In the genomic region with DNA sequence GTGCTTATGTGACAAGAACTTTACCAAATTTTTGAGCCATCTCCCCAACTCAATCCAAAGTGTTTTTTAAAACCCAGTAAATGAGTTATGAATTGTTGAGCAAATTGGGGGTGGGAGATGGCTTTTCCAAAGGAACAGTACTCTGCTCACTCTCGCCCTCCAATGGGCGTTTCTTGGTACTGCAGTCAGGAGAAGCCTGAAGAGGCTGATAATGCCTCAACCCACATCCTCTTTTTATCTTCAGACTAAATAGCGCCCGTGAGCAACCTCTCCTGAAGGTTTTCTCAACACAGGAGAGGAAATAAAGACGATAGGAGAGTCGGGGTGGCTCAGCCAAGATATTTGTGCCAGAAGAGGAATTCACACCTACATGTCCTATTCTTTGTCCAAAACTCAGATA, we compare ENCODE assay signal across 9 mouse cellular contexts. TPM values are rescaled to one million over a fixed set of nuclear protein-coding genes. Genes with fewer than 3 reads are reported as not detected.
DNase-seq lines count a peak whose midpoint lies in the region; ATAC-seq and TF ChIP-seq lines count a peak whose summit lies in the region.
"Had no signal": no experiment of that assay in that cellular context is flagged by ENCODE, and none has a peak within 500 bp of the region (broad histone marks: within the 10 kb centered on the region; RNA-seq: fewer than 3 reads in every experiment).

No protein-coding gene starts in this region.

- DNase-seq in gastrocnemius, adult 2 months = peak; percentile 33
- DNase-seq in gastrocnemius, postnatal 36 days = no peak
- peak; percentile 40 for DNase-seq in midbrain, postnatal 0 days (ENCODE audit: low spot score)
- DNase-seq in embryo, embryonic 10.5 days (ENCODE audit: low spot score) = peak; percentile 61
- peak; percentile 70 for DNase-seq in lung, postnatal 36 days
- DNase-seq in right cerebral cortex, postnatal 25 days = no peak
- no peak for DNase-seq in ovary, postnatal 10 days (ENCODE audit: low spot score)

- TF ChIP-seq CTCF in gastrocnemius, adult 2 months (IDR thresholded peaks at IDR 0.05) = peak; percentile 67
- peak; percentile 69 for TF ChIP-seq CTCF in midbrain, postnatal 0 days (IDR thresholded peaks at IDR 0.05)

- H3K9me3 ChIP-seq in midbrain, postnatal 0 days (ENCODE audit: low read length) = no peaks in the 10 kb centered on the region
- no peaks in the 10 kb centered on the region for H3K9me3 ChIP-seq in midbrain, embryonic 16.5 days (replicated peaks; ENCODE audit: control insufficient read depth, low read length, poor library complexity, severe bottlenecking)
- H3K9me3 ChIP-seq: hindbrain, embryonic 15.5 days had no signal

- no peaks in the 10 kb centered on the region for H3K36me3 ChIP-seq in midbrain, postnatal 0 days (ENCODE audit: insufficient read depth, low read length)
- no peaks in the 10 kb centered on the region for H3K36me3 ChIP-seq in midbrain, embryonic 16.5 days (ENCODE audit: control insufficient read depth, insufficient read depth, low read length)
- H3K36me3 ChIP-seq: hindbrain, embryonic 15.5 days had no signal

- no peak for ATAC-seq in midbrain, postnatal 0 days (ENCODE audit: low FRiP score)
- ATAC-seq in midbrain, embryonic 16.5 days = no peak

- 22% methylated on average over 6 of the region's 6 CpGs for WGBS in midbrain, postnatal 0 days
- 31% methylated on average over 6 of the region's 6 CpGs for WGBS in midbrain, embryonic 16.5 days

- no peak overlapping the region for H3K4me3 ChIP-seq in gastrocnemius, adult 2 months
- no peak overlapping the region for H3K4me3 ChIP-seq in midbrain, postnatal 0 days (ENCODE audit: low read depth, low read length)
- H3K4me3 ChIP-seq in midbrain, embryonic 16.5 days (ENCODE audit: low read depth, low read length) = no peak overlapping the region
- H3K4me3 ChIP-seq: hindbrain, embryonic 15.5 days had no signal

- no peaks in the 10 kb centered on the region for H3K27me3 ChIP-seq in midbrain, postnatal 0 days (ENCODE audit: insufficient read depth, low read length)
- no peaks in the 10 kb centered on the region for H3K27me3 ChIP-seq in midbrain, embryonic 16.5 days (ENCODE audit: control insufficient read depth, insufficient read depth, low read depth, low read length)
- H3K27me3 ChIP-seq: hindbrain, embryonic 15.5 days had no signal

- no peak overlapping the region for H3K9ac ChIP-seq in midbrain, postnatal 0 days (replicated peaks; ENCODE audit: low read length, poor library complexity, severe bottlenecking)
- H3K9ac ChIP-seq in midbrain, embryonic 16.5 days (ENCODE audit: low read depth, low read length) = no peak overlapping the region
- H3K9ac ChIP-seq: hindbrain, embryonic 15.5 days had no signal

- H3K4me2 ChIP-seq in midbrain, postnatal 0 days (ENCODE audit: low read depth, low read length, poor library complexity, severe bottlenecking) = no peak overlapping the region
- no peak overlapping the region for H3K4me2 ChIP-seq in midbrain, embryonic 16.5 days (ENCODE audit: low read length)
- H3K4me2 ChIP-seq: hindbrain, embryonic 15.5 days had no signal

- H3K4me1 ChIP-seq in midbrain, postnatal 0 days (ENCODE audit: insufficient read depth, low read length) = no peaks in the 10 kb centered on the region; the same call in 1 of the 2 replicates
- H3K4me1 ChIP-seq in midbrain, embryonic 16.5 days (ENCODE audit: control insufficient read depth, insufficient read depth, low read length) = no peaks in the 10 kb centered on the region
- H3K4me1 ChIP-seq: hindbrain, embryonic 15.5 days had no signal

- no peak overlapping the region for H3K27ac ChIP-seq in gastrocnemius, adult 2 months
- no peak overlapping the region for H3K27ac ChIP-seq in midbrain, postnatal 0 days (ENCODE audit: low read depth, low read length)
- no peak overlapping the region for H3K27ac ChIP-seq in midbrain, embryonic 16.5 days (ENCODE audit: low read length)
- H3K27ac ChIP-seq: hindbrain, embryonic 15.5 days had no signal

- intact Hi-C loops in gastrocnemius, adult 2 months (cut with DNase I) = loop anchor here (5.0 kb wide), 1 partner anchor 70 kb away; no protein-coding TSS in a partner anchor
- intact Hi-C loops in gastrocnemius, postnatal 36 days (cut with DNase I) = loop anchor here (5.0 kb wide), 1 partner anchor 130 kb away; no protein-coding TSS in a partner anchor

RNA-seq across cellular contexts. Expression of a gene that starts 19.7 kb away (rescaled TPM):
- total RNA-seq in gastrocnemius, adult 2 months (2021) = 1 to 10 TPM; 1.2 to 2.7 TPM
- 1 to 10 TPM; 1.7 to 2.1 TPM for total RNA-seq in gastrocnemius, postnatal 36 days (2021)
- 10.0 and 13.7 TPM in 2 replicates for total RNA-seq in midbrain, postnatal 0 days (2014; rRNA removed)
- polyA plus RNA-seq in midbrain, postnatal 0 days (2015; fragmentation: Nextera tagmentation; extraction: Ambion mirVana) = 23.6 and 24.5 TPM in 2 replicates
- polyA plus RNA-seq in midbrain, embryonic 16.5 days (2015; fragmentation: Nextera tagmentation; extraction: Ambion mirVana) = 23.2 and 23.3 TPM in 2 replicates

Comparison
In these comparisons a context has a peak if more than half of its experiments do, and no peak if none do; other contexts are left out.
1. DNase-seq: peak in gastrocnemius, adult 2 months (single experiment), midbrain, postnatal 0 days (single experiment), embryo, embryonic 10.5 days (single experiment) and lung, postnatal 36 days (single experiment); none in gastrocnemius, postnatal 36 days (0 of 2), right cerebral cortex, postnatal 25 days (single experiment) and ovary, postnatal 10 days (single experiment).